Comparison of ENCODE assay signal across 22 mouse cellular contexts in the genomic region with DNA sequence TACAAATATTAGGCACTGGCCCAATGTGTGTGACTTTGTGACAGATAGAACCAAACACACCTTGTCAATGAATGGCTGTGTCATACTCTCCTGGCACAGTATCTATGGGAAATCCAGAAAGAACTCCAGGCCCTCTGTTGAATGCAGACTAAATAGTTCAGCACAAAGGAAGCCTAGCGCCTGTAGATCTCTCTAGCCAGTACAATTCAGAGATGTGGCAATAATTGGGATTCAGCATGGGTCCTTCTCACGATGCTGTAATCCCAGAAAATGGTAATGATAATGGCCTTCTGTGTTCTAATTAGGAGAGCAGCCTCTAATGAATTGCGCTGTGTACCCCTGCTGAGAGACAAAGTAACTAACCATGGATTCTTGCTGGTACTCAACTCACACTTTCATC. TPM values are rescaled to one million over a fixed set of nuclear protein-coding genes. Genes with fewer than 3 reads are reported as not detected.
DNase-seq lines count a peak whose midpoint lies in the region; ATAC-seq lines count a peak whose summit lies in the region.
"Had no signal": no experiment of that assay in that cellular context is flagged by ENCODE, and none has a peak within 500 bp of the region (broad histone marks: within the 10 kb centered on the region; RNA-seq: fewer than 3 reads in every experiment).

No protein-coding gene starts in this region.

- H3K9ac ChIP-seq in forebrain, embryonic 16.5 days (replicated peaks; ENCODE audit: low read depth, low read length), result no peak overlapping the region
- H3K9ac ChIP-seq in neural tube, embryonic 13.5 days, result no peak overlapping the region
- H3K9ac ChIP-seq: heart, embryonic 12.5 days; limb, embryonic 12.5 days; liver, embryonic 13.5 days; lung, embryonic 15.5 days had no signal

- peaks cover 7% of the 10 kb centered on the region; the same call in 1 of the 2 replicates for H3K4me1 ChIP-seq in forebrain, embryonic 16.5 days (replicated peaks; ENCODE audit: control insufficient read depth, insufficient read depth, low read length)
- H3K4me1 ChIP-seq in neural tube, embryonic 13.5 days (replicated peaks), result no peaks in the 10 kb centered on the region
- H3K4me1 ChIP-seq: heart, embryonic 12.5 days; liver, embryonic 13.5 days; lung, embryonic 15.5 days had no signal

- H3K27ac ChIP-seq in forebrain, embryonic 16.5 days (ENCODE audit: low read length), result no peak overlapping the region
- H3K27ac ChIP-seq in neural tube, embryonic 13.5 days (replicated peaks), result no peak overlapping the region
- H3K27ac ChIP-seq: left cerebral cortex, adult 2 months; limb, embryonic 12.5 days; liver, embryonic 13.5 days; lung, embryonic 15.5 days had no signal

- H3K4me3 ChIP-seq in forebrain, embryonic 16.5 days (replicated peaks; ENCODE audit: low read length), result no peak overlapping the region
- no peak overlapping the region for H3K4me3 ChIP-seq in neural tube, embryonic 13.5 days
- H3K4me3 ChIP-seq: erythroblast, embryonic 14.5 days; heart, embryonic 12.5 days; left cerebral cortex, adult 2 months; limb, embryonic 12.5 days; liver, embryonic 13.5 days; lung, embryonic 15.5 days had no signal

- DNase-seq in frontal cortex, adult 2 months (ENCODE audit: extremely low spot score in 1 of 2, low spot score in 1 of 2), result no peak
- DNase-seq in Muller cell, postnatal 12 days (ENCODE audit: inconsistent ontology term), result peak; percentile 90
- no peak for DNase-seq in adrenal gland, adult 2 months
- no peak for DNase-seq in adrenal gland, postnatal 10 days
- DNase-seq in left cerebral cortex, adult 8-10 months (ENCODE audit: low spot score in 2 of 2), result no peak
- DNase-seq: adrenal gland, adult 8-10 months; cerebellum, adult 11-12 months; cerebellum, postnatal 36 days; heart, postnatal 36 days; liver, embryonic 13.5 days; right cerebral cortex, postnatal 4 days; thymus, postnatal 14 days had no signal

- ATAC-seq in frontal cortex, adult (ENCODE audit: low TSS enrichment), result peak; percentile 52; the same call in 1 of the 2 replicates
- ATAC-seq in forebrain, embryonic 16.5 days, result peak; percentile 90
- ATAC-seq in neural tube, embryonic 13.5 days (ENCODE audit: low read depth), result peak; percentile 80
- ATAC-seq: intestine, embryonic 16.5 days had no signal

- no peaks in the 10 kb centered on the region for H3K27me3 ChIP-seq in forebrain, embryonic 16.5 days (replicated peaks; ENCODE audit: control insufficient read depth, insufficient read depth, low read length)
- H3K27me3 ChIP-seq in neural tube, embryonic 13.5 days, result no peaks in the 10 kb centered on the region
- H3K27me3 ChIP-seq: heart, embryonic 12.5 days; limb, embryonic 12.5 days; liver, embryonic 13.5 days; lung, embryonic 15.5 days had no signal

- 5% methylated on average over 3 of the region's 3 CpGs for WGBS in forebrain, embryonic 16.5 days
- WGBS in neural tube, embryonic 13.5 days, result 44% methylated on average over 3 of the region's 3 CpGs

- no peaks in the 10 kb centered on the region for H3K36me3 ChIP-seq in forebrain, embryonic 16.5 days (ENCODE audit: control insufficient read depth, insufficient read depth)
- H3K36me3 ChIP-seq in neural tube, embryonic 13.5 days, result no peaks in the 10 kb centered on the region
- H3K36me3 ChIP-seq: heart, embryonic 12.5 days; liver, embryonic 13.5 days; lung, embryonic 15.5 days had no signal

- peaks cover under 1% of the 10 kb centered on the region for H3K9me3 ChIP-seq in forebrain, embryonic 16.5 days (ENCODE audit: control insufficient read depth, low read length)
- no peaks in the 10 kb centered on the region for H3K9me3 ChIP-seq in neural tube, embryonic 13.5 days
- H3K9me3 ChIP-seq: limb, embryonic 12.5 days; liver, embryonic 13.5 days; lung, embryonic 15.5 days had no signal

- no peak overlapping the region for H3K4me2 ChIP-seq in forebrain, embryonic 16.5 days (ENCODE audit: low read length)
- H3K4me2 ChIP-seq in neural tube, embryonic 13.5 days, result no peak overlapping the region
- H3K4me2 ChIP-seq: heart, embryonic 12.5 days; limb, embryonic 12.5 days; liver, embryonic 13.5 days; lung, embryonic 15.5 days had no signal

RNA-seq across cellular contexts. Expression of a gene that starts 8.6 kb away (rescaled TPM):
- polyA plus RNA-seq in frontal cortex, adult 2 months (2012; rRNA removed), result 44.1 and 45.1 TPM in 2 replicates
- polyA plus RNA-seq in forebrain, embryonic 16.5 days (2015; fragmentation: Nextera tagmentation; extraction: Ambion mirVana), result 4.2 and 5.2 TPM in 2 replicates
- 25.6 and 26.0 TPM in 2 replicates for polyA plus RNA-seq in neural tube, embryonic 13.5 days (2015; fragmentation: Nextera tagmentation; extraction: Ambion mirVana)
- total RNA-seq in adrenal gland, adult 2 months (2021), result 100 to 1,000 TPM in 1 of 2 experiments, 1 to 10 TPM in 1; 5.5 to 245 TPM
- 248 and 437 TPM in 2 replicates for polyA plus RNA-seq in adrenal gland, adult 2 months (2012; rRNA removed)
- 10 to 100 TPM; 56.8 to 63.0 TPM for total RNA-seq in adrenal gland, postnatal 10 days (2021)
- total RNA-seq in left cerebral cortex, adult 8-10 months (2022), result 10 to 100 TPM; 17.9 to 26.9 (median 24.6) TPM
- total RNA-seq: MEL had no signal
- polyA plus RNA-seq: erythroblast, embryonic 14.5 days had no signal
